Mouse (Mus musculus) brown adipose tissue, adult 24 weeks (tissue): Measurements from ENCODE around the gene Clmp. TPM values are rescaled to one million over a fixed set of nuclear protein-coding genes. Genes with fewer than 3 reads are reported as not detected.

Source experiments
- polyA plus RNA-seq: library from polyadenylated mRNA; stranded (reverse); fragments of >200 nt; gene quantifications from 2 replicates; pipeline ENCODE4 v1.2.4, GENCODE M21; 2012; ENCODE audit not compliant: missing spikeins, insufficient read depth, insufficient read length

Gene Clmp
- polyA plus RNA-seq, 1 experiment = 7.2 TPM

Other genes with a start within 250 kb of the Clmp start
- 2.9 and 5.4 TPM in 2 replicates for gene Gramd1b, start 154.6 kb upstream of the Clmp start, polyA plus RNA-seq
- gene Gm21915, start 15.3 kb upstream of the Clmp start, polyA plus RNA-seq = not detected in 2 replicates
- 688 and 2,704 TPM in 2 replicates for gene Hspa8, start 115.0 kb downstream of the Clmp start, polyA plus RNA-seq
- gene Bsx, start 188.2 kb downstream of the Clmp start, polyA plus RNA-seq = not detected in 2 replicates